Mouse (Mus musculus) midbrain, embryonic 11.5 days (tissue): ENCODE measurements around the gene Rilpl1. TPM values are rescaled to one million over a fixed set of nuclear protein-coding genes. Genes with fewer than 3 reads are reported as not detected.
"Not testable (repeated sequence)": the region's sequence is repeated elsewhere in the genome, so short reads cannot be mapped to it uniquely, and the experiment has no call there.

ENCODE experiments used
- ATAC-seq: fragments of 200-750 bp; cut with Nextera tagmentation; 2 replicates; pipeline ENCODE4 v1.8.0; 2017; ENCODE audit warnings: moderate TSS enrichment, moderate library complexity; ENCODE audit not compliant: low FRiP score
- DNase-seq: peaks from one replicate; pipeline ENCODE4 v3.0.0; 2015; ENCODE audit warnings: low spot score; ENCODE audit errors: missing footprints
- H3K27ac ChIP-seq: fragments of 300-500 bp; sonication (generic); 2 replicates; pipeline ENCODE4 v1.5.1; 2014; ENCODE audit warnings: low read depth, low read length
- H3K27me3 ChIP-seq: fragments of 300-500 bp; sonication (generic); 2 replicates; pipeline ENCODE4 v1.6.1; 2014; ENCODE audit warnings: mild to moderate bottlenecking, low read length, moderate library complexity, mixed read lengths; ENCODE audit not compliant: control insufficient read depth, insufficient read depth
- H3K36me3 ChIP-seq: fragments of 300-500 bp; sonication (generic); 2 replicates; pipeline ENCODE4 v1.6.1; 2014; ENCODE audit warnings: mild to moderate bottlenecking, low read length, moderate library complexity, mixed read lengths; ENCODE audit not compliant: control insufficient read depth, insufficient read depth
- H3K4me1 ChIP-seq: fragments of 300-500 bp; sonication (generic); 2 replicates; pipeline ENCODE4 v1.6.1; 2014; ENCODE audit warnings: low read length; ENCODE audit not compliant: control insufficient read depth, insufficient read depth
- H3K4me2 ChIP-seq: fragments of 300-500 bp; sonication (generic); 2 replicates; pipeline ENCODE4 v1.6.1; 2014; ENCODE audit warnings: mild to moderate bottlenecking, moderate library complexity
- H3K4me3 ChIP-seq: fragments of 300-500 bp; sonication (generic); 2 replicates; pipeline ENCODE4 v1.5.1; 2014; ENCODE audit warnings: low read depth, low read length
- H3K9ac ChIP-seq: fragments of 300-500 bp; sonication (generic); 2 replicates; pipeline ENCODE4 v1.6.1; 2014; ENCODE audit warnings: low read length
- H3K9me3 ChIP-seq: fragments of 300-500 bp; sonication (generic); 2 replicates; pipeline ENCODE4 v1.6.1; 2016; ENCODE audit warnings: low read length; ENCODE audit not compliant: control insufficient read depth
- WGBS: fragments of 180-500 bp; shearing (Covaris S2); extraction: QIAGEN DNeasy Blood & Tissue Kit; methylation state at CpG from one replicate; pipeline ENCODE4 v1.1.7; 2014; 5-methylcytosine and 5-hydroxymethylcytosine counted together
- polyA plus RNA-seq: library from polyadenylated mRNA; unstranded; fragments of >200 nt; fragmentation: Nextera tagmentation; extraction: Ambion mirVana; gene quantifications from 2 replicates; pipeline ENCODE4 v1.2.1, GENCODE M21; 2014

Rilpl1 gene
- polyA plus RNA-seq, 1 experiment from 2014 or later, result 21.7 TPM

GRCm38 (mm10) chr5:124551349-124552093 is 20.3 kb upstream of the Rilpl1 start:
- H3K4me3 ChIP-seq, result peak overlapping the region; percentile 89
- H3K9ac ChIP-seq, result peak overlapping the region; percentile 78
- WGBS, result 43% methylated on average over 5 of the region's 5 CpGs
- H3K36me3 ChIP-seq, result peaks cover 14% of the 10 kb centered on the region
- not testable (repeated sequence) for H3K9me3 ChIP-seq, ATAC-seq, H3K4me1 ChIP-seq, H3K27ac ChIP-seq, H3K27me3 ChIP-seq
- peak overlapping the region; percentile 80 for H3K4me2 ChIP-seq
- DNase-seq, result peak; percentile 84

DNA sequence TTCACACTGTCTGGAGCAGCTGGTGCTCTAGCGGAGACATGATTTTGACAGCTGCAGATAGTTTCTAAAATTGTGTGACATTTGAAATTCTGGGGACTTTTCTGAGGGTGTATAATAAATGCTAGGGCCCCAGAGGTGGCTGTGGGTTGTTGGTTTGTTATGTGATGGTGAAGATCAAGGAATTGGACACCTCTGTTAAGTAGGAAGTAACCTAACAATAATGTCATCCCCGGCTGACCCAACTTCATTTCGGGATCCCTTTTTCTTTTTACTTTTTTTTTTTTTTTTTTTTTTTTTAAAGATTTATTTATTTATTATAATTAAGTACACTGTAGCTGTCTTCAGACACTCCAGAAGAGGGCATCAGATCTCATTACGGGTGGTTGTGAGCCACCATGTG is 19.5 kb upstream of the Rilpl1 start:
- peak; percentile 81 for DNase-seq
- not testable (repeated sequence) for H3K27ac ChIP-seq, H3K9me3 ChIP-seq, H3K9ac ChIP-seq, ATAC-seq, H3K27me3 ChIP-seq, H3K4me2 ChIP-seq, H3K4me1 ChIP-seq, H3K4me3 ChIP-seq
- WGBS, result 82% methylated on average over 4 of the region's 4 CpGs
- H3K36me3 ChIP-seq, result peaks cover 16% of the 10 kb centered on the region

DNA sequence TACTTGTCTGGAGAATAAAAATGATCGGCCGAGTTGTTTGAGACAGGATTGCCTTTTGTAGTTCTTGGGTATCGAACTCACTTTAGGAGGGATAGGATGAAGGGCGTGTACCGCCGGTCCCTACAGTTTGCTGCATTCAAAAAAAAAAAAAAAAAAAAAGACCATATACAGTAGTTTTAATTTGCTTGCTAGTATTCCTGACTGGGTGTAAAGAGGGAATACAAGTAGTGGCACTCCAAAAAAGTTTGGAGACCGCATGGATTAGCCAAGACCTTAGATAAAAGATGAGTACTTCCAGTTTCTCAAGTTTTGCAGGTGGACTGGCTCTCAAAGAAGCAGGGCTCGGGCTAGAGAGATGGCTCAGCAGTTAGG is 10.4 kb upstream of the Rilpl1 start:
- WGBS, result 13% methylated on average over 8 of the region's 8 CpGs
- peak overlapping the region; percentile 86 for H3K9ac ChIP-seq
- no peak for ATAC-seq
- H3K4me3 ChIP-seq, result peak overlapping the region; percentile 96
- no peaks in the 10 kb centered on the region for H3K27me3 ChIP-seq
- H3K4me1 ChIP-seq, result peaks cover 12% of the 10 kb centered on the region
- peaks cover 14% of the 10 kb centered on the region for H3K36me3 ChIP-seq
- H3K9me3 ChIP-seq, result no peaks in the 10 kb centered on the region
- H3K4me2 ChIP-seq, result peak overlapping the region; percentile 52
- no peak for DNase-seq
- H3K27ac ChIP-seq, result no peak overlapping the region

DNA sequence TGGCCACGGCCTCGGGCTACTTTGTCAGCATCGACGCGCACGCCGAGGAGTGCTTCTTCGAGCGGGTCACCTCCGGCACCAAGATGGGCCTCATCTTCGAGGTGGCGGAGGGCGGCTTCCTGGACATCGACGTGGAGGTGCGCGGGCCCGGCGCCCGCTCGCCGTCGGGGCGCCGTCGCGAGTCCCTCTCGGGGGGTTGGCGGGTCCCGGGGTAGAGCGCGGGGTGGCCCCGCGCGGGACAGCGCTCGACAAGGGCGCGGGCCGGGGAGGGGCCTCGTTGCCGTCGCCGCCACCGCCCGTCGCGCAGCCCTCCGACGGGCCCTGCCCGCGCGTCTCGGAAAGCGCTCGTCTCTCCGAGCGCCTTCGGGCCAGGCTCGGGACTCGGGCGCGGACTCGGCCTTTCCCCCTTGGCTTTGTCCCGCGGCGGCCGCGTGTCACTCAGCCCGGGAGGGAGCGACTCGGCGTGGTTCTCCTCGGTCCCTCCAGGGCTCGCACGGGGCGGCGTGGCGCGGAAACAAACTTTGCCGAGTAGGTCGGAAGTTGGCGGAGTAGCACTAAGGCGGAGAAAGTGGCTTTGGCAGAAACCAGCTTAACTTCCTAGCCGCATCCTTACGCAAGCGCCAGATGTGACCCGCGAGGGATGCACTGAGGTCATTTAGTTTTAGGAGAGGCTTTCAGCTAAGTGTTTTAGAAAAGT is 9.9 kb upstream of the Rilpl1 start:
- peak overlapping the region; percentile 52 for H3K4me2 ChIP-seq
- H3K4me3 ChIP-seq, result peak overlapping the region; percentile 96
- WGBS, result under 1% methylated on average over 75 of the region's 89 CpGs
- ATAC-seq, result peak; percentile 81
- H3K27me3 ChIP-seq, result no peaks in the 10 kb centered on the region
- peak overlapping the region; percentile 86 for H3K9ac ChIP-seq
- peak; percentile 94 for DNase-seq
- H3K36me3 ChIP-seq, result peaks cover 9% of the 10 kb centered on the region
- peak overlapping the region; percentile 32; the same call in 1 of the 2 replicates for H3K27ac ChIP-seq
- H3K4me1 ChIP-seq, result peaks cover 13% of the 10 kb centered on the region
- no peaks in the 10 kb centered on the region for H3K9me3 ChIP-seq

DNA sequence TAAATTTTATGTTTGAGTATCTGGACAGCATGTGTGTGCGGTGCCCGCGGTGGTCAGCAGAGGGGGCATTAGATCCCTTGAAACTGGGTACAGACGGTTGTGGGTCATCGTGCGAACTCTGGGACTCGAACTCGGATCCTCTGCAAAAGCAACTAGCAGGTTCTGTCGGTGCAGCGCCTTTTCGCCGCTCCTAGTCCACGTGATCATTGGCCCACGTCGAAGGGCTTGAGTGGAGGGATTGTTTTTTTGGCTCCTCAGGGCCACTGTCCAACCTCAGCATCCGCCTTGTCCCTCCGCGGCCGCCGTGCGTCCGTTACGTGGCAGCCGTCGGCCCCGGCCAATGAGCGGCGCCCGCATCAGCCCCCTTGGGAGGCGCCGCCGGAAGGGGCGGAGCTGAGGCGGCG is 9.2 kb upstream of the Rilpl1 start, which contains the start of gene Tmed2:
Gene Tmed2, plus strand, starts transcription at position 313 of the 404 bp plus-strand sequence.
- DNase-seq, result peak; percentile 99
- Histone ChIP-seq H3K9me3 (no peaks in the 10 kb centered on the region), H3K27me3 (no peaks in the 10 kb centered on the region), H3K4me1 (peaks cover 13% of the 10 kb centered on the region), H3K9ac (peak within 1 kb of the TSS; percentile 86), H3K27ac (peak within 1 kb of the TSS; percentile 32; the same call in 1 of the 2 replicates), H3K36me3 (peaks cover 8% of the 10 kb centered on the region; the same call in 1 of the 2 replicates), H3K4me2 (peak within 1 kb of the TSS; percentile 52), H3K4me3 (peak within 1 kb of the TSS; percentile 96)
- WGBS, result under 1% methylated on average over 35 of the region's 35 CpGs
- peak; percentile 96 for ATAC-seq

- Histone ChIP-seq H3K4me2 (peak overlapping the region; percentile 32; the same call in 1 of the 2 replicates), H3K4me3 (peak overlapping the region; percentile 96), H3K9me3 (no peaks in the 10 kb centered on the region), H3K36me3 (peaks cover 5% of the 10 kb centered on the region; the same call in 1 of the 2 replicates), H3K27ac (no peak overlapping the region), H3K27me3 (no peaks in the 10 kb centered on the region), H3K4me1 (peaks cover 13% of the 10 kb centered on the region), H3K9ac (peak overlapping the region; percentile 53; the same call in 1 of the 2 replicates)
- DNase-seq (no peak), ATAC-seq (no peak)
- 70% methylated on average over 4 of the region's 4 CpGs for WGBS
Measured at GRCm38 (mm10) chr5:124539905-124540304, 8.7 kb upstream of the Rilpl1 start.

DNA sequence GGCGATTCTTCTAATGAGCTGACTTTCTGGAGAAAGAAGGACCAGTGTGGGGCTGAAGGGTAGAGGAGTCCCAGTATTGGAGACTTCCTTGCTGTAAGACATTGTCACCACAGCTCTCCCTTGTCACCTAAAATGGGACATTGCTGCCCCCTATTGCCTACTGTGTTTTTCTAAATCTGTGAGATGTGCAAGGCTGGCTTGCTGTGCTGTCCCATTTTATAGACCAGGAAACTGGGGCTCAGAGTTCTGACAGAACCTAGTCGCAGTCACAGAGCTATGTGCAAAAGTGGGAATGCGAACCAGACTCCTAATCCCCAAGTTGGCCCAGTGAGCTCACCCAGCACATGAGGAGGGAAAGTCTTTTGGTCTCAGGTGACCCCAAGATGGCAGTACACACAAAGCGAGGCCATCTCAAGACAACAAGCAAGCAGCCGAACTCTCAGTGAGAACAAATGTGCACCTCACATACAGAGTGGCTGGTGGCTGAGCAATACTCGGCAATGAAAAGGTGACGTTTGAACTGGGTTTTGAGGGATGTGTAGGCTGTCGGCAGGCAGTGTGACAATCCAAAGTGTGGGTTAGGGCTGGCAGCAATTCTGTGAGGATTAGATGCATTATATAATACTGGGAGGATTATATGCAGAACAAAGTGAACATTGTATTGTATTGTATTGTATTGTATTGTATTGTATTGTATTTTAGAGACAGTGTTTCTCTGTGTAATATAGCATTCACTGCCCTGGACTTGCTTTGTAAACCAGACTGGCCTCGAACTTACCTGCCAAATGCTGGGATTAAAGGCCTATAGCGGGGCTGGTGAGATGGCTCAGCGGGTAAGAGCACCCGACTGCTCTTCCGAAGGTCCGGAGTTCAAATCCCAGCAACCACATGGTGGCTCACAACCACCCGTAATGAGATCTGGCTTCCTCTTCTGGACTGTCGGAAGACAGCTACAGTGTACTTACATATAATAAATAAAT is 7.9 kb upstream of the Rilpl1 start:
- Histone ChIP-seq H3K9ac (no peak overlapping the region), H3K27me3 (no peaks in the 10 kb centered on the region), H3K9me3 (no peaks in the 10 kb centered on the region), H3K4me1 (peaks cover 13% of the 10 kb centered on the region), H3K4me3 (no peak overlapping the region), H3K4me2 (no peak overlapping the region), H3K36me3 (peaks cover 2% of the 10 kb centered on the region; the same call in 1 of the 2 replicates), H3K27ac (no peak overlapping the region)
- ATAC-seq, result no peak
- 74% methylated on average over 15 of the region's 16 CpGs for WGBS
- DNase-seq, result no peak

- Histone ChIP-seq H3K9ac (peak overlapping the region; percentile 44), H3K4me2 (peak overlapping the region; percentile 35), H3K4me1 (peaks cover 7% of the 10 kb centered on the region), H3K4me3 (no peak overlapping the region), H3K9me3 (no peaks in the 10 kb centered on the region), H3K27ac (no peak overlapping the region), H3K36me3 (no peaks in the 10 kb centered on the region), H3K27me3 (no peaks in the 10 kb centered on the region)
- no peak for ATAC-seq
- WGBS, result 4% methylated on average over 14 of the region's 17 CpGs
- peak; percentile 82 for DNase-seq
Measured at GRCm38 (mm10) chr5:124536776-124537175, 5.6 kb upstream of the Rilpl1 start.
